Mouse (Mus musculus) midbrain, embryonic 12.5 days (tissue): Measurements from ENCODE around the gene Unc13c. TPM values are rescaled to one million over a fixed set of nuclear protein-coding genes. Genes with fewer than 3 reads are reported as not detected.

Experiments
- ATAC-seq: fragments of 200-750 bp; cut with Nextera tagmentation; 2 replicates; pipeline ENCODE4 v1.8.0; 2017; ENCODE audit warnings: low read depth, moderate TSS enrichment, moderate library complexity; ENCODE audit not compliant: low FRiP score
- H3K27ac ChIP-seq: fragments of 300-500 bp; sonication (generic); replicated peaks from 2 replicates; pipeline ENCODE4 v1.5.1; 2016; ENCODE audit warnings: mild to moderate bottlenecking
- H3K27me3 ChIP-seq: fragments of 300-500 bp; sonication (generic); 2 replicates; pipeline ENCODE4 v1.6.1; 2016; ENCODE audit warnings: mild to moderate bottlenecking
- H3K36me3 ChIP-seq: fragments of 300-500 bp; sonication (generic); 2 replicates; pipeline ENCODE4 v1.6.1; 2016
- H3K4me1 ChIP-seq: fragments of 300-500 bp; sonication (generic); 2 replicates; pipeline ENCODE4 v1.6.1; 2016
- H3K4me2 ChIP-seq: fragments of 300-500 bp; sonication (generic); replicated peaks from 2 replicates; pipeline ENCODE4 v1.6.1; 2016; ENCODE audit warnings: mild to moderate bottlenecking, moderate library complexity
- H3K4me3 ChIP-seq: fragments of 300-500 bp; sonication (generic); 2 replicates; pipeline ENCODE4 v1.5.1; 2016; ENCODE audit warnings: mild to moderate bottlenecking
- H3K9ac ChIP-seq: fragments of 300-500 bp; sonication (generic); replicated peaks from 2 replicates; pipeline ENCODE4 v1.6.1; 2016; ENCODE audit warnings: mild to moderate bottlenecking, moderate library complexity
- H3K9me3 ChIP-seq: fragments of 300-500 bp; sonication (generic); 2 replicates; pipeline ENCODE4 v1.6.1; 2016; ENCODE audit warnings: mild to moderate bottlenecking
- WGBS: fragments of 180-500 bp; shearing (Covaris S2); methylation state at CpG from one replicate; pipeline ENCODE4 v1.1.7; 2016; 5-methylcytosine and 5-hydroxymethylcytosine counted together
- polyA plus RNA-seq: library from polyadenylated mRNA; unstranded; fragments of >200 nt; fragmentation: Nextera tagmentation; extraction: Ambion mirVana; gene quantifications from 2 replicates; pipeline ENCODE4 v1.2.1, GENCODE M21; 2016

Unc13c gene
- polyA plus RNA-seq, 1 experiment from 2014 or later: 0.74 TPM

DNA sequence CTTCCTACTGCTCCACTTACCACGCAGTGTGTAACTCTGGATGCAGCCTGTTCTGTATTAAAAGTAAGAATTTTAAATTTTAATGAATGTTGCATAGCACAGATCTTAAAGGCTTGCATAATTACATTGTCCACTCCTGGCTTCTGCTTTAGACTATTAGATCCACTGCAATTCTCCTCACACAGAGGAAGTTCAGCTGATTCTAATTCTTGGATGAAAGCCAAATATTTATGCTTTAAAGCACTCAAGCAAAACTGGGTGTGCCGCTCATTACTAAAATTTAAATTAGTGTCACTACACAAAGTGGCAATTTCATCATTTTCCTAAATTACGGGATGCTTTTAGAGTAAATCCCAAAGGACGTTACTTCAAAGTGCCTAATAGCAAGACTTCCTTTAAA, 17.2 kb downstream of the Unc13c start:
- Histone ChIP-seq H3K27ac (no peak overlapping the region), H3K4me3 (no peak overlapping the region), H3K9me3 (no peaks in the 10 kb centered on the region), H3K4me2 (no peak overlapping the region), H3K36me3 (no peaks in the 10 kb centered on the region), H3K27me3 (no peaks in the 10 kb centered on the region), H3K4me1 (no peaks in the 10 kb centered on the region), H3K9ac (no peak overlapping the region)
- no peak for ATAC-seq
- WGBS: 86% methylated on average over 4 of the region's 4 CpGs

DNA sequence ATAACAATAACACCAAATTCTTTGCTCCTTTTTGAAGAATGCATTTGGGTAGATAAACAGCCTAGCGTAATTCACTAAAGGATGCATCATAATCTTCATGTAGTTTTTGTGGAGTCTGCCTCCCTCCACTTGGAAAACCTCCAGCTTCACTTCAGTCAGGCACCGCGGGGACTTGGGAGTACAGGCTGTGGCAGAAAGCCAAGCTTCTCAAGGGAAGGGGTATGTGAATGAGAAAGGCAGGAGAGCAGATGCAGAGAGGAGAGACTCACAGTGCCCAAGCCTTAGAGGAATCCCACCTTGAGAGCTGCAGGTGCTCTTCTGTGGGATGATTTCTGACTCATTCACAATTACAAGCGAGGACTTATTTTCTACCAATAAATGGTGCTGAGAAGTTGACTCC, 33.9 kb downstream of the Unc13c start:
- Histone ChIP-seq H3K4me1 (no peaks in the 10 kb centered on the region), H3K27me3 (no peaks in the 10 kb centered on the region), H3K4me2 (no peak overlapping the region), H3K4me3 (no peak overlapping the region), H3K9me3 (no peaks in the 10 kb centered on the region), H3K36me3 (no peaks in the 10 kb centered on the region), H3K27ac (no peak overlapping the region), H3K9ac (no peak overlapping the region)
- ATAC-seq: no peak
- WGBS: 87% methylated on average over 4 of the region's 4 CpGs

DNA sequence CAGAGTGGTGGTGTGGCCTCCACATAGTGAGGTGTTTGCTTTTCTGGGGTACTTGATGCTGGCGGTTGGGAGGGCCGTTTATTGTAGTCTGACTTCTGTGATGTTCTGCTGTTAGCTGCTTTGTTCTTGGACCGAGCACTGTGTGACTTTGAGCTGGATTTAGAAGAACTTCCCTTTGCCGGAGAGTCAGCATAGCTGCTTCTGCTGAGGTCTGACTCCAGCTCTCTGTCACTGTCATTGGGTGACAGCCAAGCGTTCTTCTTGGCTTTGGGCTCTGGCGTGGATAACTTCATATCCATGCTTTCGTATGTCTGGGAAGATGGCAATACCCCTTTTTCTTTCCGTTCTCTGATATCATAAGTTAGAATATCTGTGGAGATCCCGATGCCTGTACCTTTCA, 36.8 kb downstream of the Unc13c start:
- H3K9ac ChIP-seq: no peak overlapping the region
- no peaks in the 10 kb centered on the region for H3K36me3 ChIP-seq
- no peaks in the 10 kb centered on the region for H3K27me3 ChIP-seq
- no peaks in the 10 kb centered on the region for H3K4me1 ChIP-seq
- no peak for ATAC-seq
- no peak overlapping the region for H3K4me3 ChIP-seq
- no peak overlapping the region for H3K27ac ChIP-seq
- H3K9me3 ChIP-seq: no peaks in the 10 kb centered on the region
- WGBS: 91% methylated on average over 9 of the region's 9 CpGs
- no peak overlapping the region for H3K4me2 ChIP-seq

DNA sequence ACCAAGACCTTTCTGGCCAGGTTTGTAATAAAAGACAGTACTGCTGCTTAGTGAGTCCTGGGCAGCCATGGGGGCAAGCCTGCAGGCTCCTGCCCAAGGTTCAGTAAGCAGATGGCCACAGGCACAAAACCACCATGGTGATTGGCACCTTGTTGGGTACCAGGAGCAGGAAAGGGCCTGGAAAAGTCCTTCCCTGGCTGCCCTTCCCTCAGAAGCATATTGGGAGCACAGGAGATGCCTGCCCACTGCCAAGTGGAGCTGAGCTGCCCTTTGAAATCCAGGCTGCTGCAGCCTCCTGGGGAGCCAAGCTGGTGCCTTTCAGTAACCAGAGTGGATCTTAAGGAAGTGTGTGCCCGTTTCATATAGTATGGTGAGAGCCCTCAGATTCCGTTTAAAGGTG, 41.5 kb downstream of the Unc13c start:
- Histone ChIP-seq H3K9ac (no peak overlapping the region), H3K4me3 (no peak overlapping the region), H3K4me1 (no peaks in the 10 kb centered on the region), H3K9me3 (no peaks in the 10 kb centered on the region), H3K27ac (no peak overlapping the region), H3K36me3 (no peaks in the 10 kb centered on the region), H3K27me3 (no peaks in the 10 kb centered on the region), H3K4me2 (no peak overlapping the region)
- ATAC-seq: no peak
- WGBS: 75% methylated on average over 2 of the region's 2 CpGs

DNA sequence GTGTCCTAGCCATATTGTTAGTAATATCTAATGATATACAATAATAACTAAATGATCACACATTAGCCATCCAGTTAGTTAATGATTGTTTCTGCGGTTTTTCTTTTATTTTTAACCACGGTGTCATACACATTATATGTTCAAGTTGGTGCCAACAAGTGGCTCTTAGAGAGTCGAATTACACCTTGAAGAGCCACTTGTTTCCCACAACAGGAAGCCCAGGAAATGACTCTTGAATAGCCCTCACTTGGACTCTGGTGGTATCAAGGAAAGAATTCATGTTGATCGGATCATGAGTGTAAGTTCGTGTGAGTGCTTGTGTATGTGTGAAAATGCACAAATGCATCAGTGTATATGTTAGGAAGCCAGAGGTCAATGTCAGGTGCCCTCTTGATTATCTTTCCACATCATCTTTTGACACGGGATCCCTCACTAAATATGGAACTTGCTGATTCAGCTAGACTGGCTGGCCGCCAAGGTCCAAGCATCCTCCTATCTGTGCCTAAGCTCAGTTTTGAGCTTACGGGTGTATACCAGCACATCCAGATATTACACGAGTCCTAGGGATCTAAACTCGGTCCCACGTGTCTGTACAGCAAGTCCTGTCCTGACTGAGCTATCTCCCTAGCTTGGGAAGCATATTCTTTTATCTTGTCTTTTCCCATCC, 46.2 kb downstream of the Unc13c start:
- 89% methylated on average over 11 of the region's 11 CpGs for WGBS
- Histone ChIP-seq H3K27me3 (no peaks in the 10 kb centered on the region), H3K27ac (no peak overlapping the region), H3K9ac (no peak overlapping the region), H3K4me2 (no peak overlapping the region), H3K4me3 (no peak overlapping the region), H3K4me1 (no peaks in the 10 kb centered on the region), H3K9me3 (no peaks in the 10 kb centered on the region), H3K36me3 (no peaks in the 10 kb centered on the region)
- no peak for ATAC-seq

DNA sequence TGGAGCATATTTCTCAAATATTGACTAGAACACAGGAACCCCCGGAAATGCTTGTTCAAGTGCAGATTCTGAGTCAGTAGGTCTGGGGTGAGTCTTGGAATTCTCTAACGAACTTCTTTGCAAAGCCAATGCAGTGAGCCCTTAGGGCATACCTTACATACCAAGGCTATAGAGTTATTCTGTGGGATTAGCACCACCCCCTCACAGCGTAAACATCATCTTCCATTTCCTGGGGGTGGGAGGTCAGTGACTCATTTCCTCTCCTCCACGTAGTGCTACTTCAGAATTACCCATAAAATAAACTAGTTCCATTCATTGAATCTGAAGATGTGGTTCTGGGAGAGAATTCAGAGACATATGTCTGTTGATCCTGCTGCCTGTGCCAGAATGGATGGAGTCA, 62.8 kb downstream of the Unc13c start:
- 78% methylated on average over 4 of the region's 4 CpGs for WGBS
- Histone ChIP-seq H3K4me2 (no peak overlapping the region), H3K9ac (no peak overlapping the region), H3K9me3 (no peaks in the 10 kb centered on the region), H3K4me3 (no peak overlapping the region), H3K4me1 (no peaks in the 10 kb centered on the region), H3K36me3 (no peaks in the 10 kb centered on the region), H3K27ac (no peak overlapping the region), H3K27me3 (no peaks in the 10 kb centered on the region)
- ATAC-seq: no peak

DNA sequence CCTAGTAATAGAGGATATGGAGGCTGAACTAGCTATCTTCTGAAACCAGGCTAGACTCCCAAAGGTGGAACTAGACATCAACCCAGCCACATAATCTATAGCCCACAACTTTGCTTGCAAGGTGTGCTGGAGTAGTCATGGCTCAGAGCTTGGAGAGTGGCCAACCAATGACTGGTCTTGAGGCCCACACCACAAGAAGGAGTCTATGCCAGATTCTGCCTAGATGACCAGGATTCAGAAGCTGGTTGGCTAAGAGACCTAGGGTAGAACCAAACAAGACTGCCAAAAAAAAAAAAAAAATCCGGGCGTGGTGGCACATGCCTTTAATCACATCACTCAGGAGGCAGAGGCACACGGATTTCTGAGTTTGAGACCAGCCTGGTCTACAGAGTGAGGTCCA, 70.2 kb downstream of the Unc13c start:
- Histone ChIP-seq H3K9me3 (0 out of 2 replicates have a peak, but pooled peaks cover 3% of the 10 kb centered on the region), H3K9ac (no peak overlapping the region), H3K27me3 (no peaks in the 10 kb centered on the region), H3K27ac (no peak overlapping the region), H3K4me3 (no peak overlapping the region), H3K36me3 (no peaks in the 10 kb centered on the region), H3K4me1 (no peaks in the 10 kb centered on the region), H3K4me2 (no peak overlapping the region)
- 85% methylated on average over 3 of the region's 3 CpGs for WGBS
- ATAC-seq: no peak

DNA sequence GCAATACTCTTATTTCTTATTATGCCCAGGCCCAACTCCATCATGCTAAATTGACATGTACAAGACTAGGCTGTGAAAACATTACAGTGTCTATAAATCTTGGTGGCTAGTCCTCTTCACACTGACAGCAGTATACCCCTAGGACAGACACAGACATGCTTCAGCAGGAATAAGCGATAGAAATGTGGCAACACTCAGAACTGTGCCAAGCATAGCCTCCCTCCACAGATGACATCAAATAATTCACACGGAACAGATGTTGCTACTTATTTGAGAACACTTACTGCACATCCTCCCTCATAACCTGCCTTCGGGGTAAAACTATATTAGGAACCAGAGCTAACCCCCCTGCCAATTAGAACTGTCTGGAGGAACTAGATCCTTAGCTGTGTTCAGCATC, 72.6 kb downstream of the Unc13c start:
- Histone ChIP-seq H3K4me1 (no peaks in the 10 kb centered on the region), H3K4me2 (no peak overlapping the region), H3K27me3 (no peaks in the 10 kb centered on the region), H3K9me3 (0 out of 2 replicates have a peak, but pooled peaks cover 3% of the 10 kb centered on the region), H3K27ac (no peak overlapping the region), H3K36me3 (no peaks in the 10 kb centered on the region), H3K9ac (no peak overlapping the region), H3K4me3 (no peak overlapping the region)
- 91% methylated on average over 3 of the region's 3 CpGs for WGBS
- ATAC-seq: no peak

DNA sequence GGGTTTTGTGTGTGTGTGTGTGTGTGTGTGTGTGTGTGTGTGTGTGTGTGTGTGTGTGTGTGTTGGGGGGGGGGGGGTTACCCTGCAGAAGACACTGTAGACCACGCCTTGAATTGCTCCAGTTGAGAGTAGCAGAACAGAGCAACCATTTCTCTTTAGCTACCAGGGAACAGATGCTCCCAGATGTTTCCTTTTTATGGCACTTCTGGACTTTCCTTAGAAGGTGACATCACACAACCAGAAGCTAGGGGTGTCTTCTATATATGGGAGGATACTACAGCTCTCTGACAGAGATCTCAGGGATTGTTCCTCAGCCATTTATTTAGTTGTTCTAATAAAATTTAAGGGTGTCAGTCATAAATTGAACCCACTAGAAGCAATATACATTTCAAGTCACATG, 85.2 kb downstream of the Unc13c start:
- Histone ChIP-seq H3K4me2 (no peak overlapping the region), H3K9ac (no peak overlapping the region), H3K36me3 (no peaks in the 10 kb centered on the region), H3K4me1 (no peaks in the 10 kb centered on the region), H3K27me3 (no peaks in the 10 kb centered on the region), H3K9me3 (no peaks in the 10 kb centered on the region), H3K27ac (no peak overlapping the region), H3K4me3 (no peak overlapping the region)
- WGBS: 80% methylated on average over 1 of the region's 1 CpGs
- no peak for ATAC-seq

DNA sequence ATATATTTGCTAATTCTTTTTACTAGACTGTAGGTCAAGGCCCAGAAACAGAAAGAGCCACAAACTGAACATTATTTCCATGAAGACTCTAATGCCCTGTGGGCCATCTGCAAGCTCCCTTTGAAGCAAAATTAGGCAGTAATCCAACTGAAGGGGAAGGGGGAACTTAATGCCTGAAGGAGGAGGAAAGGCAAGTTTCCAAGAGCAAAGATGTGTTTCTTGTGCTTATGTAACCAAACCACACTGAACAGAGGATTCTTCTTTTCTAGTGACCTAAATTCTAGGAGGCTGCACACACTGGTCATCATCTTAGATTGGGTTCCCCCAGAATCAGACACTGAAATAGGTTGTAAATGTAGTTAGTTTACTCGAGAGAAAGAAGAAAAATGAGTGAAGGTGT, 85.6 kb downstream of the Unc13c start:
- H3K4me2 ChIP-seq: no peak overlapping the region
- no peak overlapping the region for H3K9ac ChIP-seq
- no peaks in the 10 kb centered on the region for H3K27me3 ChIP-seq
- ATAC-seq: no peak
- H3K27ac ChIP-seq: no peak overlapping the region
- 63% methylated on average over 1 of the region's 1 CpGs for WGBS
- H3K36me3 ChIP-seq: no peaks in the 10 kb centered on the region
- H3K9me3 ChIP-seq: no peaks in the 10 kb centered on the region
- H3K4me3 ChIP-seq: no peak overlapping the region
- no peaks in the 10 kb centered on the region for H3K4me1 ChIP-seq

DNA sequence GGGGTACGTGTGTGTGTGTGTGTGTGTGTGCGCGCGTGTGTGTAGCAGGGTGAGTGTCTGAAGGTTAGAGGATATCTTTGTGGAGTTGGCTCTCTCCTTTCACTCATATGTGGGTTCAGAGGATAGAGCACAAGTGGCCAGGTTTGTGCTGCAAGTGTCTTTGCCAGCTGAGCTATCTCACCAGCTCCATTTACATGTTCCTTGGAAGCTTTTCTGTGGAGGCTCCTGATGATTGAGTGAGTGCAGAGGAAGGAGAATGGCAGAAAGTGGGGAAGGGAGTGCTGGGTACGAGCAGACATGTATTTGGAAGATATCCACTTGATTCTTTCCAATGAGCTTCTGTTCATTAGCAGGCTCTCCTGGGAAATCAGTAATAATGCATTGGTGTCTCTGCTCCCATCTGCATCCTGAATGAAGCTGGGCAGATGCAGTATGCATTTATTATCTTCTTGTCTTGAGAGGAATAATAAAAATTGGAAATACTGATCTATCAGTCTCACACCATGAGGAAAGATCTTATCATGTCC, 86.3 kb downstream of the Unc13c start:
- Histone ChIP-seq H3K4me1 (no peaks in the 10 kb centered on the region), H3K27ac (no peak overlapping the region), H3K4me2 (no peak overlapping the region), H3K27me3 (no peaks in the 10 kb centered on the region), H3K9ac (no peak overlapping the region), H3K9me3 (no peaks in the 10 kb centered on the region), H3K4me3 (no peak overlapping the region), H3K36me3 (no peaks in the 10 kb centered on the region)
- 85% methylated on average over 5 of the region's 5 CpGs for WGBS
- no peak for ATAC-seq

DNA sequence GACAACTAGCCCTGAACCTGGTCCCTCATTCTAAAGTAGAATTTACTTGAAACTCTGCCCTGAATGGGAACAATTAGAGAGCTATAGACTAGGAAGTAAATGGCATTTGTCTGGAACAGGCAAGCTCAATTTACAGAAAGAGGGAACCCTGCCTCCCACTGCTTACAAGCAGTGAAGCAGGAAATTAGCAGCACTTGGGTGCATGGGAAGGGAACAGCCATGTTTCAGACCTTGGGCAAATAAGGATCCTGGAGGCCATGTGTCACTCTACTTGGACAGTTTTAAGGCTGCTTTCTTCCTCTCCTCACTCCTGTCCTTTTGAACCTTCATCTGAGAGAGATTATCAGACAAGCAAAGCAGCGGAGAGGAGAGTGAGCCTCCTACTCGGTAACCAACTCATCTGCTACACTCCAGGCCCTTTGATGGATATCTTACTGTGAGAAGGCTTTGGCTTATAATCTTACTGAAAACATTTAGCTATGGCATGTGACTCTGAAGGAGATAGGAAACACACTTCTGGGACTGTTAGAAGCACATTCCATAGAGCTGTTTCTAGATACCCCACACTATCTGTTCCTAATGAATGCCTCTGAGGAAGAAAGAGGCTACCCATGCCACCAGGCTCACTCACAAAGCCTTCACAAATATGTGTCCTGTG, 101.2 kb downstream of the Unc13c start:
- Histone ChIP-seq H3K36me3 (no peaks in the 10 kb centered on the region), H3K9ac (no peak overlapping the region), H3K27me3 (no peaks in the 10 kb centered on the region), H3K4me2 (no peak overlapping the region), H3K9me3 (no peaks in the 10 kb centered on the region), H3K4me1 (no peaks in the 10 kb centered on the region), H3K27ac (no peak overlapping the region), H3K4me3 (no peak overlapping the region)
- 59% methylated on average over 2 of the region's 2 CpGs for WGBS
- no peak for ATAC-seq
